Mouse (Mus musculus): ENCODE measurements around the gene Ptcd1.
"Not testable (repeated sequence)": the region's sequence is repeated elsewhere in the genome, so short reads cannot be mapped to it uniquely, and the experiment has no call there.

Gene Ptcd1

GRCm38 (mm10) chr5:145114071-145114605, 52.8 kb downstream of the Ptcd1 start, which contains the start of gene Arpc1b:
TSS of gene Arpc1b (plus strand) at chr5:145114215.
- peak; percentile 87 for DNase-seq (ENCODE audit: low read depth)

GRCm38 (mm10) chr5:145113416-145113815, 53.5 kb downstream of the Ptcd1 start:
- DNase-seq (ENCODE audit: low read depth) = no peak

GRCm38 (mm10) chr5:145112566-145112965, 54.3 kb downstream of the Ptcd1 start:
- no peak for DNase-seq (ENCODE audit: low read depth)

GRCm38 (mm10) chr5:145110401-145110800, 56.5 kb downstream of the Ptcd1 start:
- no peak for DNase-seq (ENCODE audit: low read depth)

- DNase-seq (ENCODE audit: low read depth) = no peak
Measured at GRCm38 (mm10) chr5:145105694-145106275, 61.1 kb downstream of the Ptcd1 start.

- DNase-seq (ENCODE audit: low read depth) = no peak
Measured at GRCm38 (mm10) chr5:145104328-145104727, 62.6 kb downstream of the Ptcd1 start.

- DNase-seq (ENCODE audit: low read depth) = peak; percentile 62
Measured at GRCm38 (mm10) chr5:145102706-145103105, 64.2 kb downstream of the Ptcd1 start.

- not testable (repeated sequence) for DNase-seq (ENCODE audit: low read depth)
Measured at GRCm38 (mm10) chr5:145101451-145101850, 65.5 kb downstream of the Ptcd1 start.

- no peak for DNase-seq (ENCODE audit: low read depth)
Measured at GRCm38 (mm10) chr5:145100960-145101359, 65.9 kb downstream of the Ptcd1 start.

GRCm38 (mm10) chr5:145098340-145098821, 68.5 kb downstream of the Ptcd1 start:
- DNase-seq (ENCODE audit: low read depth) = peak; percentile 96
